Mouse (Mus musculus): Measurements from ENCODE around the gene Jak3.

- TF ChIP-seq CTCF (IDR thresholded peaks at IDR 0.05; ENCODE audit: insufficient read depth, low read depth, low read length) (no peak), POLR2A (IDR thresholded peaks at IDR 0.05; ENCODE audit: insufficient read depth, low read depth, low read length) (no peak)
Measured at GRCm38 (mm10) chr8:71728826-71729620, 52.9 kb downstream of the Jak3 start.
